Mouse (Mus musculus): Measurements from ENCODE around the gene Rdh16f1. TPM values are rescaled to one million over a fixed set of nuclear protein-coding genes. Genes with fewer than 3 reads are reported as not detected.
"Not testable (repeated sequence)": the region's sequence is repeated elsewhere in the genome, so short reads cannot be mapped to it uniquely, and the experiment has no call there.

Gene Rdh16f1
- total RNA-seq, 1 experiment = not detected

GRCm38 (mm10) chr10:127825386-127825785 is 65.8 kb downstream of the Rdh16f1 start:
- Histone ChIP-seq H3K4me1 (ENCODE audit: control insufficient read depth in 2 of 2, insufficient read depth in 2 of 2, low read length in 2 of 2, poor library complexity in 1 of 2) (no peaks in the 10 kb centered on the region), H3K4me3 (ENCODE audit: insufficient read depth in 1 of 2, low read depth in 1 of 2, low read length in 2 of 2, poor library complexity in 1 of 2, severe bottlenecking in 1 of 2) (no peak overlapping the region), H3K27ac (ENCODE audit: insufficient read depth, low read depth, low read length, poor library complexity, severe bottlenecking) (no peak overlapping the region), H3K9ac (ENCODE audit: insufficient read depth, low read depth, low read length, poor library complexity, severe bottlenecking) (no peak overlapping the region), H3K36me3 (ENCODE audit: control insufficient read depth, insufficient read depth, low read length, poor library complexity, severe bottlenecking) (no peaks in the 10 kb centered on the region), H3K9me3 (ENCODE audit: control insufficient read depth, insufficient read depth, low read depth, low read length) (peaks cover 4% of the 10 kb centered on the region; the same call in 1 of the 2 replicates)
- in situ Hi-C loops (cut with MboI; ENCODE audit: low sequenced_read_pairs in 2 of 2, unreplicated experiment in 2 of 2) = no loop called here
- no peak for TF ChIP-seq MAFK (IDR thresholded peaks at IDR 0.05; ENCODE audit: insufficient read depth, low read depth, low read length)
- TF ChIP-seq ZC3H11A (IDR thresholded peaks at IDR 0.05; ENCODE audit: borderline replicate concordance, low read depth, low read length) = peak; percentile 46; the same call in 1 of the 2 replicates
- DNase-seq (ENCODE audit: low read depth, low spot score) = peak; percentile 25

DNA sequence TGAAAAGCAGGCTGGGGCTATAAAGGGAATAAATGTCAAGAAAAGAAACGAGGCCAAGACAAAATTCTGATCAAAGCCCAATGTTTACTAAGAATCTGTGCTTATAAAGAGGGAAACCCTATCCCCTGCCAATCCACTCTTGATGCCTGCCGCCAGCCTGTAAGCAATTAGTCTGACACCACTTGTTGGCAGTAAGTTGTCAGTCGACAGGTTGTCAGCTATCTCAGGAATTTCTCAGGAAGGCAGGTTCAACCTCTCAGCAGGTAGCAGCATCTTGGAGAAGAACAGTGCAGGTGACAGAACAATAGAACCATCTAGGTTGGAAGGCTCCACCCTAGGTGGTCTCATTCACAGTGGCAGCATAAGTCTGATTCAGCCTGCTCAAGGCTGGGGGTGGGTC is 69.5 kb downstream of the Rdh16f1 start:
- H3K9me3 ChIP-seq (ENCODE audit: control insufficient read depth, insufficient read depth, low read depth, low read length) = peaks cover 4% of the 10 kb centered on the region; the same call in 1 of the 2 replicates
- H3K4me1 ChIP-seq (ENCODE audit: control insufficient read depth in 2 of 2, insufficient read depth in 2 of 2, low read length in 2 of 2, poor library complexity in 1 of 2) = no peaks in the 10 kb centered on the region
- H3K4me3 ChIP-seq (ENCODE audit: insufficient read depth in 1 of 2, low read depth in 1 of 2, low read length in 2 of 2, poor library complexity in 1 of 2, severe bottlenecking in 1 of 2) = no peak overlapping the region
- no peak overlapping the region for H3K9ac ChIP-seq (ENCODE audit: insufficient read depth, low read depth, low read length, poor library complexity, severe bottlenecking)
- in situ Hi-C loops (cut with MboI; ENCODE audit: low sequenced_read_pairs in 2 of 2, unreplicated experiment in 2 of 2) = no loop called here
- no peak overlapping the region for H3K27ac ChIP-seq (ENCODE audit: insufficient read depth, low read depth, low read length, poor library complexity, severe bottlenecking)
- no peak for DNase-seq (ENCODE audit: low read depth, low spot score)
- TF ChIP-seq ZC3H11A (IDR thresholded peaks at IDR 0.05; ENCODE audit: borderline replicate concordance, low read depth, low read length) (no peak), MAFK (IDR thresholded peaks at IDR 0.05; ENCODE audit: insufficient read depth, low read depth, low read length) (no peak), HCFC1 (IDR thresholded peaks at IDR 0.05; ENCODE audit: borderline replicate concordance, insufficient read depth, low read length) (no peak), CHD2 (IDR thresholded peaks at IDR 0.05; ENCODE audit: low read depth, low read length) (no peak), ZNF384 (IDR thresholded peaks at IDR 0.05; ENCODE audit: low read depth, low read length) (no peak)
- no peaks in the 10 kb centered on the region for H3K36me3 ChIP-seq (ENCODE audit: control insufficient read depth, insufficient read depth, low read length, poor library complexity, severe bottlenecking)

DNA sequence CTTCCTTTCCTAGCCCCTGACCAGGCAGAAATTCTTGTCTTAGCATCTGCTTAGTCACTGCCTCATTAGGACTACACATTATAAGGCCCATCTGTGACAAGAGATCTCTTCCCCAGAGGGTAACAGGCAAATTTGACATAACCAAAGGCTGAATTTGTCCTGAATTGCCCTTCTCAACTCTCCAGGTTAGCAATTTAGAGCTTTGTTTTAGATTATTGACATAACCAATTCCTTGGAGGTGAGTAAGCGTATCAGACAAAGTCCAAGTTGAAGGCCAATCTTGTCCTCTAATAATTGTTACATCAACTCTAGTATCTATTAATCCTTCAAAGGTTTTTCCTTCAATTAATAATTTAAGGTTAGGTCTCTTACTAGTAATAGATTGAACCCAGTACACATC is 74.6 kb downstream of the Rdh16f1 start:
- H3K4me3 ChIP-seq (ENCODE audit: insufficient read depth in 1 of 2, low read depth in 1 of 2, low read length in 2 of 2, poor library complexity in 1 of 2, severe bottlenecking in 1 of 2); H3K9ac ChIP-seq (ENCODE audit: insufficient read depth, low read depth, low read length, poor library complexity, severe bottlenecking); DNase-seq (ENCODE audit: low read depth, low spot score); H3K36me3 ChIP-seq (ENCODE audit: control insufficient read depth, insufficient read depth, low read length, poor library complexity, severe bottlenecking); in situ Hi-C loops (cut with MboI; ENCODE audit: low sequenced_read_pairs in 2 of 2, unreplicated experiment in 2 of 2); H3K4me1 ChIP-seq (ENCODE audit: control insufficient read depth in 2 of 2, insufficient read depth in 2 of 2, low read length in 2 of 2, poor library complexity in 1 of 2); H3K9me3 ChIP-seq (ENCODE audit: control insufficient read depth, insufficient read depth, low read depth, low read length); H3K27ac ChIP-seq (ENCODE audit: insufficient read depth, low read depth, low read length, poor library complexity, severe bottlenecking): not testable (repeated sequence)

GRCm38 (mm10) chr10:127835292-127835691 is 75.7 kb downstream of the Rdh16f1 start:
- Histone ChIP-seq H3K4me1 (ENCODE audit: control insufficient read depth in 2 of 2, insufficient read depth in 2 of 2, low read length in 2 of 2, poor library complexity in 1 of 2) (no peaks in the 10 kb centered on the region), H3K36me3 (ENCODE audit: control insufficient read depth, insufficient read depth, low read length, poor library complexity, severe bottlenecking) (no peaks in the 10 kb centered on the region), H3K9me3 (ENCODE audit: control insufficient read depth, insufficient read depth, low read depth, low read length) (no peaks in the 10 kb centered on the region), H3K9ac (ENCODE audit: insufficient read depth, low read depth, low read length, poor library complexity, severe bottlenecking) (no peak overlapping the region), H3K4me3 (ENCODE audit: insufficient read depth in 1 of 2, low read depth in 1 of 2, low read length in 2 of 2, poor library complexity in 1 of 2, severe bottlenecking in 1 of 2) (no peak overlapping the region), H3K27ac (ENCODE audit: insufficient read depth, low read depth, low read length, poor library complexity, severe bottlenecking) (no peak overlapping the region)
- in situ Hi-C loops (cut with MboI; ENCODE audit: low sequenced_read_pairs in 2 of 2, unreplicated experiment in 2 of 2) = no loop called here
- no peak for TF ChIP-seq MAFK (IDR thresholded peaks at IDR 0.05; ENCODE audit: insufficient read depth, low read depth, low read length)
- TF ChIP-seq ZC3H11A (IDR thresholded peaks at IDR 0.05; ENCODE audit: borderline replicate concordance, low read depth, low read length) = no peak
- no peak for TF ChIP-seq HCFC1 (IDR thresholded peaks at IDR 0.05; ENCODE audit: borderline replicate concordance, insufficient read depth, low read length)
- TF ChIP-seq ZNF384 (IDR thresholded peaks at IDR 0.05; ENCODE audit: low read depth, low read length) = no peak
- no peak for TF ChIP-seq CHD2 (IDR thresholded peaks at IDR 0.05; ENCODE audit: low read depth, low read length)
- DNase-seq (ENCODE audit: low read depth, low spot score) = no peak

- DNase-seq (ENCODE audit: low read depth, low spot score); H3K9me3 ChIP-seq (ENCODE audit: control insufficient read depth, insufficient read depth, low read depth, low read length); H3K9ac ChIP-seq (ENCODE audit: insufficient read depth, low read depth, low read length, poor library complexity, severe bottlenecking); H3K27ac ChIP-seq (ENCODE audit: insufficient read depth, low read depth, low read length, poor library complexity, severe bottlenecking); in situ Hi-C loops (cut with MboI; ENCODE audit: low sequenced_read_pairs in 2 of 2, unreplicated experiment in 2 of 2); H3K36me3 ChIP-seq (ENCODE audit: control insufficient read depth, insufficient read depth, low read length, poor library complexity, severe bottlenecking); H3K4me3 ChIP-seq (ENCODE audit: insufficient read depth in 1 of 2, low read depth in 1 of 2, low read length in 2 of 2, poor library complexity in 1 of 2, severe bottlenecking in 1 of 2); H3K4me1 ChIP-seq (ENCODE audit: control insufficient read depth in 2 of 2, insufficient read depth in 2 of 2, low read length in 2 of 2, poor library complexity in 1 of 2): not testable (repeated sequence)
Measured at GRCm38 (mm10) chr10:127837793-127838192, 78.2 kb downstream of the Rdh16f1 start.
